Mouse (Mus musculus) intestine, embryonic 14.5 days (tissue): ENCODE data around the gene Atg101. TPM values are rescaled to one million over a fixed set of nuclear protein-coding genes. Genes with fewer than 3 reads are reported as not detected.

Experiments used
- ATAC-seq: fragments of 200-750 bp; cut with Nextera tagmentation; replicated peaks from 2 replicates; pipeline ENCODE4 v1.8.0; 2017; ENCODE audit warnings: low read depth, moderate number of reproducible peaks, moderate TSS enrichment, moderate library complexity; ENCODE audit not compliant: low FRiP score, low TSS enrichment
- DNase-seq: peaks from one replicate; pipeline ENCODE4 v3.0.0-alpha.2; 2018; ENCODE audit warnings: low spot score
- H3K27ac ChIP-seq: fragments of 300-500 bp; sonication (generic); 2 replicates; pipeline ENCODE4 v1.5.1; 2014; ENCODE audit warnings: low read depth, mild to moderate bottlenecking, control low read depth
- H3K27me3 ChIP-seq: fragments of 300-500 bp; sonication (generic); replicated peaks from 2 replicates; pipeline ENCODE4 v1.6.1; 2014; ENCODE audit warnings: low read length, control low read depth; ENCODE audit not compliant: control insufficient read depth, insufficient read depth
- H3K36me3 ChIP-seq: fragments of 300-500 bp; sonication (generic); 2 replicates; pipeline ENCODE4 v1.6.1; 2014; ENCODE audit warnings: low read length, control low read depth; ENCODE audit not compliant: control insufficient read depth, insufficient read depth
- H3K4me1 ChIP-seq: fragments of 300-500 bp; sonication (generic); replicated peaks from 2 replicates; pipeline ENCODE4 v1.6.1; 2014; ENCODE audit warnings: low read length, control low read depth, mixed read lengths; ENCODE audit not compliant: control insufficient read depth, insufficient read depth
- H3K4me2 ChIP-seq: fragments of 300-500 bp; sonication (generic); 2 replicates; pipeline ENCODE4 v1.6.1; 2014; ENCODE audit warnings: low read length
- H3K4me3 ChIP-seq: fragments of 300-500 bp; sonication (generic); 2 replicates; pipeline ENCODE4 v1.5.1; 2014; ENCODE audit warnings: low read depth, low read length, control low read depth, mixed read lengths
- H3K9ac ChIP-seq: fragments of 300-500 bp; sonication (generic); 2 replicates; pipeline ENCODE4 v1.6.1; 2014; ENCODE audit warnings: mild to moderate bottlenecking, low read length
- H3K9me3 ChIP-seq: fragments of 300-500 bp; sonication (generic); 2 replicates; pipeline ENCODE4 v1.6.1; 2016; ENCODE audit warnings: low read length, control low read depth; ENCODE audit not compliant: control insufficient read depth
- WGBS: fragments of 180-500 bp; shearing (Covaris S2); extraction: QIAGEN DNeasy Blood & Tissue Kit; methylation state at CpG from one replicate; pipeline ENCODE4 v1.1.7; 2014; 5-methylcytosine and 5-hydroxymethylcytosine counted together
- polyA plus RNA-seq: library from polyadenylated mRNA; unstranded; fragments of >200 nt; fragmentation: Nextera tagmentation; extraction: Ambion mirVana; gene quantifications from 2 replicates; pipeline ENCODE4 v1.2.1, GENCODE M21; 2014

Gene Atg101
- polyA plus RNA-seq, 1 experiment from 2014 or later, result 67.1 TPM

- WGBS, result 83% methylated on average over 15 of the region's 15 CpGs
- no peaks in the 10 kb centered on the region for H3K9me3 ChIP-seq
- no peak overlapping the region for H3K4me3 ChIP-seq
- H3K4me2 ChIP-seq, result no peak overlapping the region
- peaks cover 39% of the 10 kb centered on the region for H3K36me3 ChIP-seq
- ATAC-seq (no peak), DNase-seq (no peak)
- H3K9ac ChIP-seq, result no peak overlapping the region
- H3K27me3 ChIP-seq, result no peaks in the 10 kb centered on the region
- peaks cover 13% of the 10 kb centered on the region for H3K4me1 ChIP-seq
- no peak overlapping the region; the same call in 1 of the 2 replicates for H3K27ac ChIP-seq
These were observed 12.6 kb upstream of the Atg101 start for GRCm38 (mm10) chr15:101271513-101271912.

- no peak for ATAC-seq
- no peaks in the 10 kb centered on the region for H3K27me3 ChIP-seq
- no peaks in the 10 kb centered on the region for H3K9me3 ChIP-seq
- H3K9ac ChIP-seq, result no peak overlapping the region
- 40% methylated on average over 6 of the region's 6 CpGs for WGBS
- H3K27ac ChIP-seq, result no peak overlapping the region
- H3K4me3 ChIP-seq, result no peak overlapping the region
- DNase-seq, result no peak
- peaks cover 12% of the 10 kb centered on the region for H3K4me1 ChIP-seq
- H3K4me2 ChIP-seq, result no peak overlapping the region
- H3K36me3 ChIP-seq, result peaks cover 39% of the 10 kb centered on the region
These were observed 9.7 kb upstream of the Atg101 start for GRCm38 (mm10) chr15:101274380-101274779.

GRCm38 (mm10) chr15:101277351-101277899, 6.6 kb upstream of the Atg101 start:
- Histone ChIP-seq H3K4me3 (no peak overlapping the region), H3K36me3 (peaks cover 14% of the 10 kb centered on the region), H3K9ac (no peak overlapping the region), H3K9me3 (no peaks in the 10 kb centered on the region), H3K27ac (peak overlapping the region; percentile 55; the same call in 1 of the 2 replicates), H3K4me1 (peaks cover 12% of the 10 kb centered on the region), H3K4me2 (no peak overlapping the region), H3K27me3 (no peaks in the 10 kb centered on the region)
- DNase-seq (no peak), ATAC-seq (peak; percentile 33; the same call in 1 of the 2 replicates)
- 61% methylated on average over 11 of the region's 11 CpGs for WGBS

- H3K27me3 ChIP-seq, result no peaks in the 10 kb centered on the region
- no peaks in the 10 kb centered on the region for H3K9me3 ChIP-seq
- 41% methylated on average over 5 of the region's 5 CpGs for WGBS
- H3K4me2 ChIP-seq, result no peak overlapping the region
- 0 out of 2 replicates have a peak overlapping the region, but pooled peaks have one; percentile 55 for H3K27ac ChIP-seq
- no peak overlapping the region for H3K4me3 ChIP-seq
- H3K4me1 ChIP-seq, result peaks cover 12% of the 10 kb centered on the region
- ATAC-seq (no peak), DNase-seq (no peak)
- H3K9ac ChIP-seq, result no peak overlapping the region
- peaks cover 3% of the 10 kb centered on the region; the same call in 1 of the 2 replicates for H3K36me3 ChIP-seq
These were observed 5.5 kb upstream of the Atg101 start for GRCm38 (mm10) chr15:101278589-101278988.

GRCm38 (mm10) chr15:101279430-101279999, 4.6 kb upstream of the Atg101 start:
- H3K36me3 ChIP-seq, result no peaks in the 10 kb centered on the region
- H3K27me3 ChIP-seq, result no peaks in the 10 kb centered on the region
- H3K4me3 ChIP-seq, result no peak overlapping the region
- no peaks in the 10 kb centered on the region for H3K9me3 ChIP-seq
- WGBS, result 59% methylated on average over 12 of the region's 12 CpGs
- ATAC-seq (no peak), DNase-seq (no peak)
- H3K4me2 ChIP-seq, result no peak overlapping the region
- 0 out of 2 replicates have a peak overlapping the region, but pooled peaks have one; percentile 24 for H3K27ac ChIP-seq
- H3K4me1 ChIP-seq, result peaks cover 12% of the 10 kb centered on the region
- H3K9ac ChIP-seq, result no peak overlapping the region

GRCm38 (mm10) chr15:101282471-101282870, 1.6 kb upstream of the Atg101 start:
- no peak for DNase-seq
- Histone ChIP-seq H3K4me3 (no peak overlapping the region), H3K27ac (no peak overlapping the region), H3K9ac (no peak overlapping the region), H3K36me3 (peaks cover 13% of the 10 kb centered on the region), H3K27me3 (no peaks in the 10 kb centered on the region), H3K4me1 (peaks cover 23% of the 10 kb centered on the region), H3K4me2 (no peak overlapping the region), H3K9me3 (no peaks in the 10 kb centered on the region)
- no peak for ATAC-seq
- WGBS, result 77% methylated on average over 5 of the region's 5 CpGs

GRCm38 (mm10) chr15:101283183-101283910, 725 bp upstream of the Atg101 start:
- ATAC-seq (peak; percentile 33; the same call in 1 of the 2 replicates), DNase-seq (no peak)
- H3K9ac ChIP-seq, result peak overlapping the region; percentile 88
- under 1% methylated on average over 26 of the region's 26 CpGs for whole genome bisulfite sequencing
- H3K4me2 ChIP-seq, result peak overlapping the region; percentile 99
- H3K4me3 ChIP-seq, result peak overlapping the region; percentile 90
- H3K9me3 ChIP-seq, result no peaks in the 10 kb centered on the region
- peaks cover 22% of the 10 kb centered on the region for H3K36me3 ChIP-seq
- peaks cover 20% of the 10 kb centered on the region for H3K4me1 ChIP-seq
- H3K27me3 ChIP-seq, result no peaks in the 10 kb centered on the region
- H3K27ac ChIP-seq, result peak overlapping the region; percentile 86

GRCm38 (mm10) chr15:101286129-101286770, 2.2 kb downstream of the Atg101 start:
- H3K4me2 ChIP-seq, result no peak overlapping the region
- no peak overlapping the region for H3K4me3 ChIP-seq
- H3K9me3 ChIP-seq, result no peaks in the 10 kb centered on the region
- H3K4me1 ChIP-seq, result peaks cover 11% of the 10 kb centered on the region
- no peak for DNase-seq
- no peak overlapping the region for H3K9ac ChIP-seq
- H3K27me3 ChIP-seq, result no peaks in the 10 kb centered on the region
- peaks cover 51% of the 10 kb centered on the region for H3K36me3 ChIP-seq
- H3K27ac ChIP-seq, result no peak overlapping the region
- 69% methylated on average over 9 of the region's 9 CpGs for WGBS
- no peak for ATAC-seq
